Comparison of ENCODE assay signal across 8 mouse cellular contexts in the genomic region with DNA sequence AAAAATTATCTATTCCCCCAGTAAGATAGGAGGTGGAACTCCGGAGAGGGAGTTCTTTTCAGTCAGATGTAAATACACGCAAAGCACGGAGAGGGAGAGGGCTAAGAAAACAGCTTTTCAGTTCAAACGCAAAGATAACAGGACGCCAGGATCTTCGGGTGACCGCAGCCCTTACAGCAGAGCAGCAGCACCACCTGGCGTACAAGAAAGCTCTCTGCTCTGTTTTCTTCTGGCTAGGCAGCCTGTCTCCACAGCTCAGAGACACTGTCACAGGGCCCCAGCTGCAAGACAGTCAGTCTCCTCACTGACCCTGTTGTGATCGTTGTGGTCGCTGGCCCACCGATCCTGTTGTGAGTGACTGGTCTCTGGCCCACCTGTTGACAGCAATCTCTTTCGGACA. TPM values are rescaled to one million over a fixed set of nuclear protein-coding genes. Genes with fewer than 3 reads are reported as not detected.
DNase-seq lines count a peak whose midpoint lies in the region; ATAC-seq and TF ChIP-seq lines count a peak whose summit lies in the region.

No protein-coding gene starts in this region.

- peaks cover 12% of the 10 kb centered on the region for H3K4me1 ChIP-seq in embryonic facial prominence, embryonic 15.5 days
- H3K4me1 ChIP-seq in heart, embryonic 12.5 days (replicated peaks), result peaks cover 9% of the 10 kb centered on the region; the same call in 1 of the 2 replicates
- H3K4me1 ChIP-seq in kidney, embryonic 16.5 days (ENCODE audit: insufficient read depth, low read length), result 0 out of 2 replicates have a peak, but pooled peaks cover 3% of the 10 kb centered on the region
- no peaks in the 10 kb centered on the region for H3K4me1 ChIP-seq in liver, adult 2 months (ENCODE audit: control insufficient read depth, insufficient read depth, low read length)

- peak overlapping the region; percentile 46 for H3K4me2 ChIP-seq in embryonic facial prominence, embryonic 15.5 days (replicated peaks)
- H3K4me2 ChIP-seq in heart, embryonic 12.5 days, result peak overlapping the region; percentile 76
- H3K4me2 ChIP-seq in kidney, embryonic 16.5 days (replicated peaks; ENCODE audit: low read depth, low read length), result peak overlapping the region; percentile 58

- no peaks in the 10 kb centered on the region for H3K79me2 ChIP-seq in liver, adult 2 months (ENCODE audit: control insufficient read depth, insufficient read depth, low read length)

- H3K9me3 ChIP-seq in embryonic facial prominence, embryonic 15.5 days (replicated peaks), result no peaks in the 10 kb centered on the region
- no peaks in the 10 kb centered on the region for H3K9me3 ChIP-seq in heart, embryonic 12.5 days (replicated peaks)
- no peaks in the 10 kb centered on the region for H3K9me3 ChIP-seq in kidney, embryonic 16.5 days (ENCODE audit: low read length)

- no peaks in the 10 kb centered on the region for H3K36me3 ChIP-seq in embryonic facial prominence, embryonic 15.5 days
- no peaks in the 10 kb centered on the region for H3K36me3 ChIP-seq in heart, embryonic 12.5 days
- no peaks in the 10 kb centered on the region for H3K36me3 ChIP-seq in kidney, embryonic 16.5 days (ENCODE audit: insufficient read depth, low read length)
- no peaks in the 10 kb centered on the region for H3K36me3 ChIP-seq in liver, adult 2 months (ENCODE audit: control insufficient read depth, insufficient read depth, low read length)
- H3K36me3 ChIP-seq in splenic B cell, adult 2 months (ENCODE audit: control insufficient read depth, insufficient read depth, low read length, poor library complexity, severe bottlenecking), result no peaks in the 10 kb centered on the region

- 2% methylated on average over 12 of the region's 12 CpGs for WGBS in embryonic facial prominence, embryonic 15.5 days
- WGBS in heart, embryonic 12.5 days, result 1% methylated on average over 12 of the region's 12 CpGs
- 2% methylated on average over 12 of the region's 12 CpGs for WGBS in kidney, embryonic 16.5 days
- 7% methylated on average over 12 of the region's 12 CpGs for WGBS in liver, adult 2 months

- H3K27me3 ChIP-seq in embryonic facial prominence, embryonic 15.5 days, result no peaks in the 10 kb centered on the region
- H3K27me3 ChIP-seq in heart, embryonic 12.5 days (replicated peaks), result peaks cover 7% of the 10 kb centered on the region; the same call in 1 of the 2 replicates
- H3K27me3 ChIP-seq in kidney, embryonic 16.5 days (ENCODE audit: insufficient read depth, low read length), result peaks cover 8% of the 10 kb centered on the region
- H3K27me3 ChIP-seq in liver, adult 2 months (ENCODE audit: control insufficient read depth, insufficient read depth, low read length), result peaks cover 2% of the 10 kb centered on the region; the same call in 1 of the 2 replicates
- H3K27me3 ChIP-seq in splenic B cell, adult 2 months (ENCODE audit: control insufficient read depth, insufficient read depth, low read length, poor library complexity, severe bottlenecking), result no peaks in the 10 kb centered on the region; the same call in 1 of the 2 replicates

- DNase-seq in 416B (ENCODE audit: low read depth), result peak; percentile 90
- DNase-seq in adrenal gland, postnatal 4 days (ENCODE audit: low spot score in 2 of 2), result peak; percentile 16 to 38
- DNase-seq in liver, adult 2 months (ENCODE audit: extremely low read depth, low read depth, low spot score), result peak; percentile 40
- DNase-seq in naive thymus-derived CD4-positive, alpha-beta T cell, adult 2 months (ENCODE audit: low read depth), result peak; percentile 71
- DNase-seq in splenic B cell, adult 2 months (ENCODE audit: low read depth, low spot score), result peak; percentile 66

- no peak overlapping the region for H3K9ac ChIP-seq in embryonic facial prominence, embryonic 15.5 days
- peak overlapping the region; percentile 60; the same call in 1 of the 2 replicates for H3K9ac ChIP-seq in heart, embryonic 12.5 days
- no peak overlapping the region for H3K9ac ChIP-seq in kidney, embryonic 16.5 days (replicated peaks; ENCODE audit: low read length)
- H3K9ac ChIP-seq in liver, adult 2 months (ENCODE audit: low read depth, low read length), result no peak overlapping the region

- peak; percentile 91 for TF ChIP-seq CTCF in liver, adult 2 months (IDR thresholded peaks at IDR 0.05; ENCODE audit: low read depth, low read length)

- no peak for TF ChIP-seq POLR2A in liver, adult 2 months (IDR thresholded peaks at IDR 0.05; ENCODE audit: extremely low read depth, insufficient read depth, low read length)

- 0 out of 2 replicates have a peak, but pooled peaks have one; percentile 51 for ATAC-seq in embryonic facial prominence, embryonic 15.5 days (ENCODE audit: insufficient number of reproducible peaks, low FRiP score, low TSS enrichment, low read depth)
- ATAC-seq in heart, embryonic 12.5 days (ENCODE audit: insufficient number of reproducible peaks, low FRiP score), result peak; percentile 67
- peak; percentile 90; the same call in 1 of the 2 replicates for ATAC-seq in kidney, embryonic 16.5 days (ENCODE audit: low FRiP score, low TSS enrichment)

- H3K27ac ChIP-seq in embryonic facial prominence, embryonic 15.5 days (replicated peaks), result peak overlapping the region; percentile 34; the same call in 1 of the 2 replicates
- H3K27ac ChIP-seq in heart, embryonic 12.5 days (ENCODE audit: poor library complexity, severe bottlenecking), result no peak overlapping the region
- no peak overlapping the region for H3K27ac ChIP-seq in kidney, embryonic 16.5 days (ENCODE audit: low read length)
- H3K27ac ChIP-seq in liver, adult 2 months (replicated peaks; ENCODE audit: insufficient read depth, low read depth, low read length), result no peak overlapping the region

- peak overlapping the region; percentile 24 for H3K4me3 ChIP-seq in embryonic facial prominence, embryonic 15.5 days (replicated peaks)
- peak overlapping the region; percentile 46 for H3K4me3 ChIP-seq in heart, embryonic 12.5 days
- H3K4me3 ChIP-seq in kidney, embryonic 16.5 days (ENCODE audit: low read length), result peak overlapping the region; percentile 33
- H3K4me3 ChIP-seq in liver, adult 2 months (ENCODE audit: insufficient read depth, low read depth, low read length), result no peak overlapping the region

RNA-seq across cellular contexts. Expression of gene 4930447C04Rik, which starts 36.1 kb away (rescaled TPM):
- total RNA-seq in adrenal gland, postnatal 4 days (2021), result 1 to 10 TPM; 2.2 to 3.1 TPM
- polyA plus RNA-seq in embryonic facial prominence, embryonic 15.5 days (2015; fragmentation: Nextera tagmentation; extraction: Ambion mirVana), result 4.3 and 5.5 TPM in 2 replicates
- polyA plus RNA-seq in heart, embryonic 12.5 days (2016; fragmentation: Nextera tagmentation; extraction: Ambion mirVana), result 3.4 and 4.5 TPM in 2 replicates
- 0.87 and 0.97 TPM in 2 replicates for polyA plus RNA-seq in kidney, embryonic 16.5 days (2015; fragmentation: Nextera tagmentation; extraction: Ambion mirVana)
- not detected in 2 replicates for total RNA-seq in liver, adult 2 months (2014; rRNA removed)
- polyA plus RNA-seq in liver, adult 2 months (2012; rRNA removed), result not detected in 2 replicates

RNA-seq across cellular contexts. Expression of gene Six6, which starts 37.0 kb away (rescaled TPM):
- total RNA-seq in adrenal gland, postnatal 4 days (2021), result not detected
- 0.08 TPM in 1 of 2 replicates, not detected in the other for polyA plus RNA-seq in embryonic facial prominence, embryonic 15.5 days (2015; fragmentation: Nextera tagmentation; extraction: Ambion mirVana)
- not detected in 2 replicates for polyA plus RNA-seq in heart, embryonic 12.5 days (2016; fragmentation: Nextera tagmentation; extraction: Ambion mirVana)
- polyA plus RNA-seq in kidney, embryonic 16.5 days (2015; fragmentation: Nextera tagmentation; extraction: Ambion mirVana), result not detected in 2 replicates
- not detected in 2 replicates for total RNA-seq in liver, adult 2 months (2014; rRNA removed)
- not detected in 2 replicates for polyA plus RNA-seq in liver, adult 2 months (2012; rRNA removed)

Comparison
In these comparisons a context has a peak if more than half of its experiments do, and no peak if none do; other contexts are left out.
1. DNase-seq: peak in every context shown above with its lines; median percentile 90 in 416B; 71 in naive thymus-derived CD4-positive, alpha-beta T cell, adult 2 months; 66 in splenic B cell, adult 2 months; 40 in liver, adult 2 months; 27 in adrenal gland, postnatal 4 days.